Mouse (Mus musculus) CH12.LX (cell line): Measurements from ENCODE around the gene Entpd8. TPM values are rescaled to one million over a fixed set of nuclear protein-coding genes. Genes with fewer than 3 reads are reported as not detected.
A peak's percentile ranks its signal among the peaks of the same experiment; 100 is the strongest.

ENCODE experiments used
- DNase-seq: peaks from one replicate; pipeline ENCODE4 v3.0.0-alpha.2; 2013; ENCODE audit errors: extremely low read depth
- H3K27ac ChIP-seq: 2 replicates; pipeline ENCODE4 v1.5.1; 2012; ENCODE audit warnings: low read depth, mild to moderate bottlenecking, control low read depth, moderate library complexity; ENCODE audit not compliant: insufficient read depth
- H3K27me3 ChIP-seq: replicated peaks from 2 replicates; pipeline ENCODE3; 2012; ENCODE audit warnings: inconsistent platforms
- H3K36me3 ChIP-seq, 2 experiments: replicated peaks in 1 of 2; 2 replicates each; pipeline versions ENCODE3 to v1.6.1; 2012; ENCODE audit warnings: inconsistent platforms in 1 of 2, low read length in 1 of 2, mild to moderate bottlenecking in 1 of 2, mixed read lengths in 1 of 2, moderate library complexity in 1 of 2; ENCODE audit not compliant: control insufficient read depth in 1 of 2, insufficient read depth in 1 of 2
- H3K4me1 ChIP-seq, 2 experiments: 2 replicates each; pipeline ENCODE4 v1.6.1; 2012; ENCODE audit warnings: inconsistent platforms in 1 of 2, moderate library complexity in 1 of 2; ENCODE audit not compliant: insufficient read depth in 2 of 2, control insufficient read depth in 1 of 2
- H3K4me2 ChIP-seq: 2 replicates; pipeline ENCODE4 v1.6.1; 2012; ENCODE audit warnings: low read depth, mild to moderate bottlenecking, control low read depth; ENCODE audit not compliant: poor library complexity, insufficient read depth, severe bottlenecking
- H3K4me3 ChIP-seq, 3 experiments: fragments of 150-350 bp in 1 of 3; sonication (generic) in 1 of 3; replicated peaks in 1 of 3; 2 replicates each; pipeline versions ENCODE3 to v1.5.1; 2011 to 2012; ENCODE audit warnings: low read depth in 2 of 3, low read length in 2 of 3, mild to moderate bottlenecking in 2 of 3, moderate library complexity in 2 of 3, control low read depth in 1 of 3, improper control_type of control experiment in 1 of 3, inconsistent platforms in 1 of 3, mixed read lengths in 1 of 3; ENCODE audit not compliant: poor library complexity in 1 of 3
- H3K79me2 ChIP-seq: replicated peaks from 2 replicates; pipeline ENCODE4 v1.6.1; 2012; ENCODE audit warnings: mild to moderate bottlenecking, moderate library complexity; ENCODE audit not compliant: control insufficient read depth, poor library complexity, insufficient read depth, severe bottlenecking; ENCODE audit errors: extremely low read depth
- H3K9ac ChIP-seq: 2 replicates; pipeline ENCODE4 v1.6.1; 2012; ENCODE audit warnings: low read depth, mild to moderate bottlenecking, control low read depth, moderate library complexity; ENCODE audit not compliant: insufficient read depth
- H3K9me3 ChIP-seq: replicated peaks from 2 replicates; pipeline ENCODE3; 2012; ENCODE audit warnings: low read length, inconsistent platforms, mixed read lengths
- BHLHE40 ChIP-seq: IDR thresholded peaks from 2 replicates; pipeline ENCODE4 v1.6.1; 2011; ENCODE audit warnings: mild to moderate bottlenecking, low read depth, low read length, improper control_type of control experiment
- CHD1 ChIP-seq: IDR thresholded peaks from 2 replicates; pipeline ENCODE4 v1.6.1; 2012; ENCODE audit warnings: low read depth, low read length, improper control_type of control experiment, inconsistent platforms
- CHD2 ChIP-seq: IDR thresholded peaks from 2 replicates; pipeline ENCODE4 v1.6.1; 2011; ENCODE audit warnings: low read length, improper control_type of control experiment
- CTCF ChIP-seq, 2 experiments: IDR thresholded peaks in 1 of 2; conservative IDR thresholded peaks in 1 of 2; 2 replicates each; pipeline ENCODE4 v1.5.1; 2011 to 2012; ENCODE audit warnings: low read depth in 2 of 2, low read length in 2 of 2, improper control_type of control experiment in 1 of 2, inconsistent platforms in 1 of 2, mild to moderate bottlenecking in 1 of 2, moderate library complexity in 1 of 2
- E2F4 ChIP-seq: IDR thresholded peaks from 2 replicates; pipeline ENCODE4 v1.6.1; 2011; ENCODE audit warnings: low read depth, low read length, improper control_type of control experiment; ENCODE audit not compliant: insufficient replicate concordance
- ELF1 ChIP-seq: IDR thresholded peaks from 2 replicates; pipeline ENCODE4 v1.6.1; 2014; ENCODE audit warnings: low read depth, mild to moderate bottlenecking, inconsistent platforms, low read length, improper control_type of control experiment
- EP300 ChIP-seq: IDR thresholded peaks from 2 replicates; pipeline ENCODE4 v1.6.1; 2011; ENCODE audit warnings: low read length, improper control_type of control experiment
- ETS1 ChIP-seq: conservative IDR thresholded peaks from 2 replicates; pipeline ENCODE4 v1.6.1; 2012; ENCODE audit warnings: low read depth, mild to moderate bottlenecking, inconsistent platforms, low read length, improper control_type of control experiment, moderate library complexity
- GABPA ChIP-seq: IDR thresholded peaks from 2 replicates; pipeline ENCODE4 v1.6.1; 2012; ENCODE audit warnings: low read depth, low read length, improper control_type of control experiment, inconsistent platforms; ENCODE audit not compliant: insufficient replicate concordance
- HCFC1 ChIP-seq: IDR thresholded peaks from 2 replicates; pipeline ENCODE4 v1.6.1; 2012; ENCODE audit warnings: low read depth, mild to moderate bottlenecking, inconsistent platforms, low read length, improper control_type of control experiment
- IRF4 ChIP-seq: IDR thresholded peaks from 2 replicates; pipeline ENCODE4 v1.6.1; 2014; ENCODE audit warnings: low read depth, mild to moderate bottlenecking, inconsistent platforms, low read length, improper control_type of control experiment
- JUN ChIP-seq: IDR thresholded peaks from 2 replicates; pipeline ENCODE4 v1.6.1; 2011; ENCODE audit warnings: low read depth, mild to moderate bottlenecking, low read length, improper control_type of control experiment, moderate library complexity; ENCODE audit not compliant: insufficient read depth
- JUND ChIP-seq: conservative IDR thresholded peaks from 2 replicates; pipeline ENCODE4 v1.6.1; 2011; ENCODE audit warnings: low read depth, low read length, improper control_type of control experiment
- KAT2A ChIP-seq: IDR thresholded peaks from 2 replicates; pipeline ENCODE4 v1.6.1; 2012; ENCODE audit warnings: low read length, improper control_type of control experiment, inconsistent platforms; ENCODE audit not compliant: insufficient replicate concordance
- MAFK ChIP-seq: IDR thresholded peaks from 2 replicates; pipeline ENCODE4 v1.6.1; 2011; ENCODE audit warnings: low read length, improper control_type of control experiment; ENCODE audit not compliant: insufficient replicate concordance
- MAX ChIP-seq: IDR thresholded peaks from 2 replicates; pipeline ENCODE4 v1.6.1; 2011; ENCODE audit warnings: low read length, improper control_type of control experiment
- MAZ ChIP-seq: IDR thresholded peaks from 2 replicates; pipeline ENCODE4 v1.6.1; 2012; ENCODE audit warnings: low read depth, mild to moderate bottlenecking, inconsistent platforms, low read length, improper control_type of control experiment, moderate library complexity
- MEF2A ChIP-seq: IDR thresholded peaks from 2 replicates; pipeline ENCODE4 v1.6.1; 2014; ENCODE audit warnings: low read depth, mild to moderate bottlenecking, inconsistent platforms, low read length, improper control_type of control experiment, borderline replicate concordance
- MXI1 ChIP-seq: IDR thresholded peaks from 2 replicates; pipeline ENCODE4 v1.6.1; 2011; ENCODE audit warnings: mild to moderate bottlenecking, low read depth, low read length, improper control_type of control experiment
- MYC ChIP-seq: IDR thresholded peaks from 2 replicates; pipeline ENCODE4 v1.6.1; 2011; ENCODE audit warnings: low read depth, mild to moderate bottlenecking, improper control_type of control experiment, low read length
- NELFE ChIP-seq: IDR thresholded peaks from 2 replicates; pipeline ENCODE4 v1.6.1; 2011; ENCODE audit warnings: low read depth, low read length, improper control_type of control experiment
- NRF1 ChIP-seq: IDR thresholded peaks from 2 replicates; pipeline ENCODE4 v1.6.1; 2014; ENCODE audit warnings: low read depth, mild to moderate bottlenecking, inconsistent platforms, low read length, improper control_type of control experiment, moderate library complexity
- PAX5 ChIP-seq: IDR thresholded peaks from 2 replicates; pipeline ENCODE4 v1.6.1; 2012; ENCODE audit warnings: low read length, inconsistent platforms, mixed read lengths
- POLR2A ChIP-seq: IDR thresholded peaks from 2 replicates; pipeline ENCODE4 v1.6.1; 2011; ENCODE audit warnings: low read depth, mild to moderate bottlenecking, improper control_type of control experiment, low read length
- POLR2AphosphoS2 ChIP-seq: IDR thresholded peaks from 2 replicates; pipeline ENCODE4 v1.6.1; 2011; ENCODE audit warnings: low read depth, low read length, improper control_type of control experiment
- RAD21 ChIP-seq: IDR thresholded peaks from 2 replicates; pipeline ENCODE4 v1.6.1; 2011; ENCODE audit warnings: low read depth, mild to moderate bottlenecking, low read length, improper control_type of control experiment, moderate library complexity
- RCOR1 ChIP-seq: conservative IDR thresholded peaks from 2 replicates; pipeline ENCODE4 v1.6.1; 2012; ENCODE audit warnings: low read depth, mild to moderate bottlenecking, inconsistent platforms, low read length, improper control_type of control experiment
- SIN3A ChIP-seq: IDR thresholded peaks from 2 replicates; pipeline ENCODE4 v1.6.1; 2012; ENCODE audit warnings: low read length, improper control_type of control experiment, inconsistent platforms
- SMC3 ChIP-seq: IDR thresholded peaks from 2 replicates; pipeline ENCODE4 v1.6.1; 2011; ENCODE audit warnings: low read depth, low read length, improper control_type of control experiment
- TBP ChIP-seq: conservative IDR thresholded peaks from 2 replicates; pipeline ENCODE4 v1.6.1; 2011; ENCODE audit warnings: low read depth, low read length, improper control_type of control experiment
- TCF12 ChIP-seq: IDR thresholded peaks from 2 replicates; pipeline ENCODE4 v1.6.1; 2014; ENCODE audit warnings: low read depth, mild to moderate bottlenecking, inconsistent platforms, low read length, improper control_type of control experiment
- UBTF ChIP-seq: IDR thresholded peaks from 2 replicates; pipeline ENCODE4 v1.6.1; 2012; ENCODE audit warnings: low read depth, mild to moderate bottlenecking, inconsistent platforms, low read length, improper control_type of control experiment, moderate library complexity
- USF1 ChIP-seq: IDR thresholded peaks from 2 replicates; pipeline ENCODE4 v1.6.1; 2014; ENCODE audit warnings: low read depth, mild to moderate bottlenecking, inconsistent platforms, low read length, improper control_type of control experiment
- USF2 ChIP-seq: conservative IDR thresholded peaks from 2 replicates; pipeline ENCODE4 v1.6.1; 2011; ENCODE audit warnings: low read depth, low read length, improper control_type of control experiment
- ZC3H11A ChIP-seq: IDR thresholded peaks from 2 replicates; pipeline ENCODE4 v1.6.1; 2012; ENCODE audit warnings: low read depth, mild to moderate bottlenecking, inconsistent platforms, low read length, improper control_type of control experiment
- ZKSCAN1 ChIP-seq: IDR thresholded peaks from 2 replicates; pipeline ENCODE4 v1.6.1; 2012; ENCODE audit warnings: low read depth, inconsistent platforms, low read length, improper control_type of control experiment, borderline replicate concordance
- ZMIZ1 ChIP-seq: IDR thresholded peaks from 2 replicates; pipeline ENCODE4 v1.6.1; 2012; ENCODE audit warnings: low read depth, mild to moderate bottlenecking, inconsistent platforms, low read length, improper control_type of control experiment
- ZNF384 ChIP-seq: IDR thresholded peaks from 2 replicates; pipeline ENCODE4 v1.6.1; 2012; ENCODE audit warnings: low read depth, low read length, improper control_type of control experiment, inconsistent platforms
- dilution Hi-C: fragments of 300-500 bp; cut with MboI; formaldehyde crosslinking; loops from 2 replicates; pipeline ENCODE4 v1.14.3; 2020; ENCODE audit warnings: low sequenced_read_pairs; ENCODE audit not compliant: extremely low pct_unique_long_range_greater_than_20kb, extremely low pct_ligation_motif_present
- in situ Hi-C: fragments of 300-500 bp; cut with MboI; formaldehyde crosslinking; loops from 3 replicates; pipeline ENCODE4 v1.14.3; 2019; ENCODE audit warnings: low sequenced_read_pairs, low pct_ligation_motif_present, low pct_unique_long_range_greater_than_20kb, mixed read lengths
- polyA plus RNA-seq: library from polyadenylated mRNA; unstranded; fragments of >175 nt; gene quantifications from 2 replicates; pipeline ENCODE4 v1.2.1, GENCODE M21; 2012; ENCODE audit warnings: low read depth; ENCODE audit not compliant: insufficient read length
- total RNA-seq, 2 experiments: library from RNA; depleted of rRNA; stranded (reverse); fragments of 300-350 nt in 1 of 2; fragments of >200 nt in 1 of 2; gene quantifications; 2 replicates each; pipeline ENCODE4 v1.2.3; 2012 to 2014

Gene Entpd8
- total and polyA plus RNA-seq, 3 experiments = not detected

DNA sequence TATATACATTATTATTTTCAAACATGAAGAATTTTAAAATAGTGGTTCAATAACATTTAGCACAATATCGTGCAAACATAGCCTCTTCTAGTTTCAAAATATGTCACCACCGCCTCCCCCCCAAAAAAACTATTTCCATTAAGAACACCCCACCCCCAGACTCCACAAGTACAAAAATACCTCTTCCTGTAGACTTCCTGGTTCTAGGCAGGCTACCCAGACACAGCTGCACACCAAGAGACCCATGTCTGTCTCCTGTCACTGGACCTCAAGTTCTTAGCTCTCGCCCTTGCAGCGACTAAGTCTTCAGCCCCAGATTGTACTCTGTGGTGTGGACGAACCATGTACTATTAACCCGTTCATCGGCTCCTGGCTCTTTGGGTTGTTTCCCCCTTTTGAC, 40.9 kb downstream of the Entpd8 start:
- no peak overlapping the region for H3K27ac ChIP-seq
- no peaks in the 10 kb centered on the region for H3K9me3 ChIP-seq
- H3K9ac ChIP-seq = 0 out of 2 replicates have a peak overlapping the region, but pooled peaks have one; percentile 14
- no peaks in the 10 kb centered on the region for H3K36me3 ChIP-seq
- TF ChIP-seq CHD2 = peak; percentile 59
- TF ChIP-seq MEF2A = peak; percentile 86
- no peak; the same call in 1 of the 2 replicates for TF ChIP-seq BHLHE40
- no peak for TF ChIP-seq CTCF (conservative IDR thresholded peaks at IDR 0.05 in 1 of 2, IDR thresholded peaks at IDR 0.05 in 1 of 2; ENCODE audit: low read depth in 2 of 2, low read length in 2 of 2)
- no peak for TF ChIP-seq RCOR1
- no peak for TF ChIP-seq MYC
- no peak for TF ChIP-seq TBP
- TF ChIP-seq GABPA = no peak
- TF ChIP-seq POLR2A = 0 out of 2 replicates have a peak, but pooled peaks have one; percentile 30
- no peak; the same call in 1 of the 2 replicates for TF ChIP-seq SIN3A
- TF ChIP-seq HCFC1 = no peak
- TF ChIP-seq USF1 = no peak
- no peak for TF ChIP-seq ZC3H11A
- no peak for TF ChIP-seq RAD21
- TF ChIP-seq ELF1 = peak; percentile 76
- no peak for TF ChIP-seq SMC3
- TF ChIP-seq NRF1 = no peak
- peak; percentile 34 for TF ChIP-seq ETS1
- peak; percentile 85 for TF ChIP-seq IRF4
- no peak for TF ChIP-seq MAX
- TF ChIP-seq JUN = peak; percentile 24; the same call in 1 of the 2 replicates
- no peak for TF ChIP-seq UBTF
- TF ChIP-seq USF2 = no peak
- no peak for TF ChIP-seq POLR2AphosphoS2
- TF ChIP-seq KAT2A = no peak
- TF ChIP-seq PAX5 = no peak
- peak; percentile 55 for TF ChIP-seq ZNF384
- no peak for TF ChIP-seq MXI1
- TF ChIP-seq JUND = 0 out of 2 replicates have a peak, but pooled peaks have one; percentile 47
- peak; percentile 73; the same call in 1 of the 2 replicates for TF ChIP-seq EP300
- TF ChIP-seq NELFE = no peak
- TF ChIP-seq E2F4 = no peak
- TF ChIP-seq ZKSCAN1 = no peak
- no peak for TF ChIP-seq MAZ
- TF ChIP-seq MAFK = no peak
- peak; percentile 27; the same call in 1 of the 2 replicates for TF ChIP-seq TCF12
- no peak for TF ChIP-seq ZMIZ1
- TF ChIP-seq CHD1 = no peak
- peak; percentile 60 for DNase-seq
- dilution Hi-C loops = no loop called here
- H3K4me2 ChIP-seq = no peak overlapping the region
- no peaks in the 10 kb centered on the region for H3K79me2 ChIP-seq
- in situ Hi-C loops = no loop called here
- no peak overlapping the region for H3K4me3 ChIP-seq
- H3K4me1 ChIP-seq = peaks cover 7 to 42% of the 10 kb centered on the region in 2 experiments
- no peaks in the 10 kb centered on the region for H3K27me3 ChIP-seq
